36 mouse cellular contexts compared by ENCODE assay signal in the genomic region with DNA sequence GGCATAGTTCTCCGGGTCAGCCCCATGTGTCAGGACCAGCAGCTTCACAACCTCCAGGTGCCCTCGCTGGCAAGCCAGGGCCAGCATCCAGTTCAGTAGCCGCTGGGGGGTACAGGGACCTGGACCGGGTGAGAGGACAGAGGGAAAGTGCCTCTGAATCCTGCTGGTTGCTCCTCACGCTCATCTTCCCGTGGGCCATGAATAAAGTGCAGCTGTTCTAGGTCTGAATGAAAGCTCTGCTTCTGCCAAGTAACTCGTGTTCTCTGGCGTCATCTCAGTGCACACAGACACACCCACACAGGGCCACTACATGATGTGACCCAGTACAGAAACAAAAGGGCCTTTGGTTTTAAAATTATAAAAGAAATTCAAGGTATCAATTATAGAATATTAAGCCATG. TPM values are rescaled to one million over a fixed set of nuclear protein-coding genes. Genes with fewer than 3 reads are reported as not detected.
DNase-seq lines count a peak whose midpoint lies in the region.
"Had no signal": no experiment of that assay in that cellular context is flagged by ENCODE, and none has a peak within 500 bp of the region (broad histone marks: within the 10 kb centered on the region; RNA-seq: fewer than 3 reads in every experiment).

No protein-coding gene starts in this region.

- H3K27ac ChIP-seq in heart, embryonic 10.5 days = no peak overlapping the region
- H3K27ac ChIP-seq in hindbrain, embryonic 10.5 days = no peak overlapping the region
- H3K27ac ChIP-seq: forebrain, embryonic 13.5 days; hindbrain, embryonic 15.5 days; layer of hippocampus, adult 2 months; left cerebral cortex, adult 2 months; limb, embryonic 12.5 days; midbrain, embryonic 10.5 days; neural tube, embryonic 13.5 days had no signal

- DNase-seq in gastrocnemius, postnatal 14 days = peak; percentile 46
- DNase-seq in gastrocnemius, adult 8-10 months (ENCODE audit: low spot score in 2 of 2) = no peak
- DNase-seq in heart, adult 8-10 months (ENCODE audit: low spot score) = peak; percentile 57
- no peak for DNase-seq in heart, embryonic 10.5 days (ENCODE audit: low spot score)
- peak; percentile 51 for DNase-seq in lung, postnatal 36 days
- no peak for DNase-seq in lung, postnatal 4 days
- no peak for DNase-seq in hindbrain, embryonic 10.5 days (ENCODE audit: low spot score)
- DNase-seq: adrenal gland, postnatal 14 days; cerebellum, adult 11 months; cerebellum, adult 9-10 months; cerebellum, postnatal 36 days; kidney, adult 11 months; kidney, postnatal 14 days; liver, postnatal 0 days; right cerebral cortex, postnatal 4 days; thymus, adult 2 months; thymus, postnatal 36 days had no signal

- no peaks in the 10 kb centered on the region for H3K9me3 ChIP-seq in heart, embryonic 10.5 days
- no peaks in the 10 kb centered on the region for H3K9me3 ChIP-seq in hindbrain, embryonic 10.5 days
- H3K9me3 ChIP-seq: forebrain, embryonic 13.5 days; hindbrain, embryonic 15.5 days; limb, embryonic 12.5 days; midbrain, embryonic 10.5 days; neural tube, embryonic 13.5 days had no signal

- H3K4me3 ChIP-seq in heart, embryonic 10.5 days = no peak overlapping the region
- H3K4me3 ChIP-seq in hindbrain, embryonic 10.5 days = no peak overlapping the region
- H3K4me3 ChIP-seq: forebrain, embryonic 13.5 days; hindbrain, embryonic 15.5 days; layer of hippocampus, adult 2 months; left cerebral cortex, adult 2 months; limb, embryonic 12.5 days; midbrain, embryonic 10.5 days; neural tube, embryonic 13.5 days had no signal

- no peaks in the 10 kb centered on the region for H3K4me1 ChIP-seq in heart, embryonic 10.5 days
- no peaks in the 10 kb centered on the region; the same call in 1 of the 2 replicates for H3K4me1 ChIP-seq in hindbrain, embryonic 10.5 days (replicated peaks)
- H3K4me1 ChIP-seq: forebrain, embryonic 13.5 days; hindbrain, embryonic 15.5 days; neural tube, embryonic 13.5 days had no signal

- 80% methylated on average over 8 of the region's 8 CpGs for WGBS in heart, embryonic 10.5 days
- 88% methylated on average over 8 of the region's 8 CpGs for WGBS in hindbrain, embryonic 10.5 days

- H3K27me3 ChIP-seq in heart, embryonic 10.5 days (ENCODE audit: insufficient read depth, poor library complexity, severe bottlenecking) = no peaks in the 10 kb centered on the region
- no peaks in the 10 kb centered on the region for H3K27me3 ChIP-seq in hindbrain, embryonic 10.5 days (ENCODE audit: insufficient read depth, poor library complexity, severe bottlenecking)
- H3K27me3 ChIP-seq: forebrain, embryonic 13.5 days; hindbrain, embryonic 15.5 days; limb, embryonic 12.5 days; neural tube, embryonic 13.5 days had no signal

- intact Hi-C loops in gastrocnemius, postnatal 14 days (cut with DNase I; ENCODE audit: low total_unique reads) = no loop called here

- peaks cover 23% of the 10 kb centered on the region for H3K36me3 ChIP-seq in heart, embryonic 10.5 days
- no peaks in the 10 kb centered on the region for H3K36me3 ChIP-seq in hindbrain, embryonic 10.5 days
- H3K36me3 ChIP-seq: hindbrain, embryonic 15.5 days; midbrain, embryonic 10.5 days; neural tube, embryonic 13.5 days had no signal

RNA-seq across cellular contexts. Expression of a gene that starts 33.4 kb away (rescaled TPM):
- not detected for total RNA-seq in gastrocnemius, postnatal 14 days (2021)
- total RNA-seq in gastrocnemius, adult 8-10 months (2022) = not detected
- not detected for total RNA-seq in heart, adult 8-10 months (2022)
- not detected in 2 replicates for polyA plus RNA-seq in heart, embryonic 10.5 days (2016; fragmentation: Nextera tagmentation; extraction: Ambion mirVana)
- polyA plus RNA-seq in hindbrain, embryonic 10.5 days (2016; fragmentation: Nextera tagmentation; extraction: Ambion mirVana) = not detected in 2 replicates
- total RNA-seq: adrenal gland, postnatal 14 days; hematopoietic stem cell, adult 5-6 weeks; layer of hippocampus, adult 2 months; layer of hippocampus, postnatal 14 days; left cerebral cortex, adult 2 months; left cerebral cortex, postnatal 25 days; liver, adult 2 months; megakaryocyte progenitor cell, adult 5-6 weeks; MEL; midbrain, postnatal 0 days had no signal
- polyA plus RNA-seq: embryonic facial prominence, embryonic 11.5 days; forebrain, embryonic 13.5 days; heart, embryonic 14.5 days; hindbrain, embryonic 15.5 days; inflammation-experienced regulatory T-cells, adult 6 months; kidney, embryonic 14.5 days; limb, embryonic 12.5 days; liver, adult 2 months; liver, postnatal 0 days; lung, embryonic 16.5 days; midbrain, embryonic 10.5 days; midbrain, postnatal 0 days; neural tube, embryonic 13.5 days; thymus, adult 2 months had no signal

RNA-seq across cellular contexts. Expression of a gene that starts 55.8 kb away (rescaled TPM):
- total RNA-seq in gastrocnemius, postnatal 14 days (2021) = 1 to 10 TPM; 4.8 to 6.9 TPM
- total RNA-seq in gastrocnemius, adult 8-10 months (2022) = 1 to 10 TPM; 2.2 to 3.8 (median 2.9) TPM
- 10 to 100 TPM in 1 of 4 experiments, 1 to 10 TPM in 3; 8.8 to 10.2 (median 9.7) TPM for total RNA-seq in heart, adult 8-10 months (2022)
- polyA plus RNA-seq in heart, embryonic 10.5 days (2016; fragmentation: Nextera tagmentation; extraction: Ambion mirVana) = 9.9 and 12.3 TPM in 2 replicates
- 4.7 and 5.3 TPM in 2 replicates for polyA plus RNA-seq in hindbrain, embryonic 10.5 days (2016; fragmentation: Nextera tagmentation; extraction: Ambion mirVana)

Comparison
In these comparisons a context has a peak if more than half of its experiments do, and no peak if none do; other contexts are left out.
1. DNase-seq: peak in gastrocnemius, postnatal 14 days (single experiment), heart, adult 8-10 months (single experiment) and lung, postnatal 36 days (single experiment); none in gastrocnemius, adult 8-10 months (0 of 2), heart, embryonic 10.5 days (single experiment), lung, postnatal 4 days (0 of 2) and hindbrain, embryonic 10.5 days (single experiment).